Mouse (Mus musculus) embryonic fibroblast, embryonic 13.5 days (primary cell): ENCODE data around the gene Aldob. TPM values are rescaled to one million over a fixed set of nuclear protein-coding genes. Genes with fewer than 3 reads are reported as not detected.

ENCODE experiments used
- H3K27ac ChIP-seq: 2 replicates; pipeline ENCODE4 v1.5.1; 2012; ENCODE audit warnings: low read length, control low read depth, inconsistent platforms; ENCODE audit not compliant: insufficient read depth
- H3K4me1 ChIP-seq: 2 replicates; pipeline ENCODE4 v1.6.1; 2011; ENCODE audit warnings: low read length; ENCODE audit not compliant: control insufficient read depth, insufficient read depth
- H3K4me3 ChIP-seq: 2 replicates; pipeline ENCODE4 v1.5.1; 2011; ENCODE audit warnings: mild to moderate bottlenecking, control low read depth, low read length; ENCODE audit not compliant: insufficient read depth
- CTCF ChIP-seq: IDR thresholded peaks from 2 replicates; pipeline ENCODE4 v1.5.1; 2011; ENCODE audit warnings: mild to moderate bottlenecking, control low read depth, low read length, moderate library complexity, borderline replicate concordance; ENCODE audit not compliant: insufficient read depth
- POLR2A ChIP-seq: IDR thresholded peaks from 2 replicates; pipeline ENCODE4 v1.6.1; 2011; ENCODE audit warnings: low read depth, mild to moderate bottlenecking, control low read depth, low read length, moderate library complexity
- polyA plus RNA-seq: library from polyadenylated mRNA; stranded (reverse); fragments of >200 nt; gene quantifications from 2 replicates; pipeline ENCODE4 v1.2.4, GENCODE M21; 2011; ENCODE audit warnings: low read depth; ENCODE audit not compliant: missing spikeins, insufficient read length

The Aldob gene
- polyA plus RNA-seq, 1 experiment: not detected

DNA sequence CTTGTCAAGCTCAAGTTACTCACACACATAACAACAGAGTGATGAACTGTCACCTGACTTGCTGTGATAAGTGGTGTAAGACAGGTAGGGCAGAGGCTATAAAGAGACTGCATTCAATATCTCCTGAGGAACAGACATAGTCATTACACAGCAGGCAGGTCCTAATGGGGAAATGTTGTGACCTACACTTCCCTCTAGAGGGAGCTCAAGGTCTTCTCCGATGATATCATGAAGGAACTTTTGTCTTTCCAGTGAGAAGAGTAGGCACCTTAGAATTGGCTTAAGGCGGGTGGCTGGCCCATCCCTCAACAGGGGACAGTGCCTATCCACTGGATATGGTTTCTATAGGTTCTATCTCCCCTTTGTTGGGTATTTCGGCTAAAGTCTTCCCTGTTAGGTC, 18.3 kb upstream of the Aldob start:
- H3K27ac ChIP-seq: no peak overlapping the region
- no peak overlapping the region for H3K4me3 ChIP-seq
- TF ChIP-seq CTCF (no peak), POLR2A (no peak)
- H3K4me1 ChIP-seq: no peaks in the 10 kb centered on the region

DNA sequence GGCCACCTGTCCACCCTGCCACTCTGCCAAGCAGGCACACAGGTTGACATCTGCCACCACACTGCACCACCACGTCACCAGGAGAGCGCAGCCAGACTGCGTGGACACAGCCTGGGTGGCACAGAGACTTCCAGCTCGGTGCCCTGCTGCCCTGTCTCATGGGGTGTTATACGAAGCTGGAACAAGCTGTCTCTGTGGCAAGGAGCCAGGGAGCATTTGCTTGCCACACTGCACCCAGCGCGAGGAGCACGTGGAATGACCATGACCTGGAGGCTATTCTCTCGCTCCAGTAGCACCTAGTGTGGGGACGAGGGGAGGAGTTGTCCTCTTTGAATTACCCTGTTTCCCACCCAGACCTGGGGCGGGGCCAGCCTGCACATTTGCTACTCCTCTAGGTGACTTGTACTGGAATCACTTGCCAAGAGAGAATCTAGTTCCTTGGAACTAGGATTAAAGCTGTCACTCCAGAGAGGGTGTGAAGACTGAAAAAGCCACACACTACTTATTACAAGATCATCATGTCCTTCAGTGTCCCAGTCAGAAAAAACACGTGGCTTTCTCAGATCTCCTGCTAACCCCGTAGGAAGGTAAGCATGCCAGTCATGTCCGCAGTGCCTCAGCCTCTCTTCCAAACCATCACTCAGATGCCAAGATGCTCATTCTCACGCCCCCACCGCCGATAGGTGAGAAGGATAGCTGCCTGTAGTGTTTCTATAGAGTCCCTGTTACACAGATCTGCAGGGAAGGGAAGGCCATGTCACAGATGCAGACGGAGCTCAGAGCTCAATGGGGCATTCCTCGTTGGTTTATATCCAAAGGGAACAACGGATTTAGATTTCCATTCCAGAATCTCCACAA, 10.8 kb upstream of the Aldob start:
- H3K4me1 ChIP-seq: no peaks in the 10 kb centered on the region
- H3K4me3 ChIP-seq: no peak overlapping the region
- TF ChIP-seq POLR2A: no peak
- no peak for TF ChIP-seq CTCF
- H3K27ac ChIP-seq: no peak overlapping the region

DNA sequence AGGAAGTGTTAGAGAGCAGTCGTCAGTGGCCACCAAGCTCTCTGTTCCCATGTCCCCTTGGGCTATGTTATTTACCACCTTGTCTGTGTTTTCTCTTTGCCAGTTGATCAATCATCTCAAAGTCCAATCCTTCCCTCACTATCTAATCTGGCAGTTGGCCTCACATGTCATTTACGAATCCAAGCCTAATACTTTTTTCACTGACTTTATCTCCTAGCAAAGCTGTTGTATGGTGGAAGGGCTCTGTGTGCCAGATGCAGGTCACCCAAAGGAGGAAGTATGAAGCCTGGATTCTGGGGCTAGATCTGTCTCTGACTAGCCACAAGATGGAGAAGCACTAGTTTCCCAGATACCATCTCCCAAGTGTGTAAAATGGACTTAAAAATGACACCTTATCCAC, 8.8 kb upstream of the Aldob start:
- Histone ChIP-seq H3K4me1 (no peaks in the 10 kb centered on the region), H3K4me3 (no peak overlapping the region), H3K27ac (no peak overlapping the region)
- TF ChIP-seq CTCF: no peak
- TF ChIP-seq POLR2A: no peak

DNA sequence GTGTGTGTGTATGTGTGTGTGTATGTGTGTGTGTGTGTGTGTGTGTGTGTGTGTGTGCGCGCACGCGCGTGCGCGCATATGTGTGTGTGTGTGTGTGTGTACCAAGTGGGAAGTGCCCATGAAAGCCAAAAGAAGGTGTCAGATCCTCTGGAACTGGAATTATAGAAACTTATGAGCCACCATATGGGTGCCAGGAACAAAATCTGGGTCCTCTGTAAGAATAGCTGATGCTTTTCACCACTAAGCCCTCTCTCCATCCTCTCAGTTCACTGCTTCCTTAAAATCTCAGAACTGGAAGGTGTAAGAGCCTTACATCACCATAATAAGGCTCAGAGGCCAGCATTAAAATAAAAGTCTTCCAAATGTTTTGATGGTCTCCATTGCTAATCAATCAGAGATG, 8.0 kb upstream of the Aldob start:
- no peak overlapping the region for H3K4me3 ChIP-seq
- no peaks in the 10 kb centered on the region for H3K4me1 ChIP-seq
- TF ChIP-seq POLR2A: no peak
- no peak for TF ChIP-seq CTCF
- no peak overlapping the region for H3K27ac ChIP-seq

DNA sequence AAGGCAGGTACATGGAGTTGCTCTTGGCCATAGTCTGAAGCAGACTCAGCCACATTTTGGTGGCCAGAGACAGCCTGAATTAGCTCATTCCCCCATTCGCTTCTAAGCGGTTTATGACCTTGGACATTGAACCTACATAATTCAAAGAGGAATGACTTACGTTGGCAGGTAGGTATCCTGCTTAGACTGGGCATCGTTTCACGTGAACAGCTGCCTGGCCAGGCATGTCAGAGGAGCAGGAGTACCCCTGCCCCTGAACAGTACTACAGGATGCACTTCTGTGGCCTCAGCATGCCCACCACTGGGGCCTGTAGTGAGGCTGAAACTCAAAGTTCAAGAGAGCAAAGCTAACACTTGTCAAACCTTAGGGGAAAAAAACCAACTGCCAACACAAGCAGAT, 4.0 kb upstream of the Aldob start:
- Histone ChIP-seq H3K4me1 (no peaks in the 10 kb centered on the region), H3K4me3 (no peak overlapping the region), H3K27ac (no peak overlapping the region)
- TF ChIP-seq CTCF (no peak), POLR2A (no peak)

DNA sequence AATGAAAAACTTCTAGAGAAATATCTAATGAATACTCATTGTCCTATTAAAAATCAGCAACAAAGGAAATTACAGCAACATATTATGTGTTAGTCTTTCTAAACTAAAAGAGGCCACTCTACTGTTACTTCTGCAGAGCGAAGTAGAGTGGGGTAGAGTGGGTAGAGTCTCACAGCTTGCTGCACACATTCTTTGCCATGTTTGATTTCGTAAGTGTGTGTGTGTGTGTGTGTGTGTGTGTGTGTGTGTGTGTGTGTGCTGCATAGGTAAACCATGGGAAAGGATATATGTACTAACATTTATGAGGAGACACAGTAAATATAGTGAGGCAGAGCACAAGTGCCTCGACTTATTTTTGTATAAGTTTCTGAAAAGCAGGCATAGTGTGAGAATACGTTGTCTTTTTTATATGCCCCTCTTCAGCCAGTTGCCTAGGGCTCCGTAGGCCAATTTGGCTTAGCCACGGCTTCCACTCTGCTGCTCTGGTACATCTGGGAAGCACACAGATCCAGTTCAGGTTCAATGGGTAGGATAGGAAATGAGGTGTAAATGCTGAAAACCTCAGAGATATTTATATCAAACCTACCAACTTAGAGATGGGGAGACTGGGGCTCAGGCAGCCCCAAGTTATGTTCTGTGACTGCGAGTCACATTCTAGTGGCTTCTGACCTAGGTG, 1.7 kb downstream of the Aldob start:
- Histone ChIP-seq H3K27ac (no peak overlapping the region), H3K4me3 (no peak overlapping the region)
- TF ChIP-seq POLR2A: no peak
- no peak for TF ChIP-seq CTCF

DNA sequence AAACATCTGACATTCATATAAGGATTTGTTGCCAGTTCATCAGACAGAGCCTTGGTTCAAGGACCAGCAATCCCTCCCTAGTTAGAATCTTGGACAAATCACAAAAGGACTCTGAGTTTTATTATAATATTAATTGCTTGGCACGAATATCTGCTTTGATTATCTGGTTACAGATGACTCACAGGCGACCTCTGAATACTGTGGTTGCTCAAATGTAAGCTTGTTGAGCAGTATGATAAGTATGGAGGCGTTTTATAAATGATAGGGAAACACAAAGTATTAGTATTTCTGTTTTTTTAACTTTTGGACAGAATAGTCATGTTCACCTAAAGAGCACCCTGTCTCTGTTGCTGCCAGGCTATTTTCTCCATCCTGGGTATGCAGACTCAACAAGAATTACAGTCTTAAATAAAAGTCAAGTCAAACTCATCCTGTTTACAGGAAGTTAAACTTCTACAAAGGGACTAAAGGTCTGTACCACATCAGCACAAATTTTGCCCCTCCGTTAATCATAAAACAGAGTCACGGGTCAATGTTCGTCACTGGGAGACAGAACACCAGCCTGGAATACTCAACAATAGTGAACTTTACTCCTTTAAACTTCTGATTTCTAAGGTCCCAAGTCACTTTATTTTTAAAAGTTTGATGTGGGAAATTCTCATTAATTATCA, 2.3 kb downstream of the Aldob start:
- H3K4me1 ChIP-seq: no peaks in the 10 kb centered on the region
- no peak overlapping the region for H3K4me3 ChIP-seq
- TF ChIP-seq POLR2A: no peak
- TF ChIP-seq CTCF: no peak
- H3K27ac ChIP-seq: no peak overlapping the region

More for the DNA sequence above, 1.7 kb downstream of the Aldob start:
- no peaks in the 10 kb centered on the region for H3K4me1 ChIP-seq

DNA sequence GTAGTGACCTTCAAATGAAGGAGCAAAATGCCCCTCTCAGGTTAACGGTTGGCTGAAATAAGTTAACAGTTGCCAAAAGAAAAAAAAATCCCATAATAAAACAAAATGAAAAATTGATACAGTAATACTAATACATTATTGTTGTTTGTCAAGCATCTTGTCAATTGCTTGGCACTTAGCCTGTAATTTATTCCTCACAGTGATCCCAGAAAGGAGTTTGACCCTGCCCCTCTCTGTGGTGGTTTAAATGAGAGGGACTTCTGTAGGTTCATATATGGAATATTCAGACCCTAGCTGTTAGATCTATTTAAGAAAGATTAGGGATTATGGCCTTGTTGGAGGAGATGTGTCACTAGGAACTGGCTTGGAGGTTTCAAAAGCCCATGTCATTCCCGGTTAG, 3.3 kb downstream of the Aldob start:
- H3K27ac ChIP-seq: no peak overlapping the region

DNA sequence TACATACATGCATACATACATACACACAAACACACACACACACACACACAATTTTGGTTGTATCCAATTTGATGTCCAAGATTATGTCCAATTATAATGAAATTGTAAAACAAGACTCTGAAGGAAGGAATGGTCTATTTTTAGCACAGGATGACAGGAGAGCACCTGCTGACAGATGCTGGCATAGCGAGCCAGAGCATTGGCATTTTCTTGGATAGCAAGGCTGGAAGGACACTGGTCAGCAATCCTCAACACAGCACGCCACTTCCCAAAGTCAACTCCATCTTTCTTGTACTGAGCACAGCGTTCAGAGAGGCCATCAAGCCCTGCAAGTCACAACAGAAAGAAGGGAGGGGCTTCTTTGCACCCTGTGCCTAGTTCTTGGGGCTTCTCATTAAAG, 8.4 kb downstream of the Aldob start:
- Histone ChIP-seq H3K4me3 (no peak overlapping the region), H3K27ac (no peak overlapping the region), H3K4me1 (no peaks in the 10 kb centered on the region)
- no peak for TF ChIP-seq POLR2A
- TF ChIP-seq CTCF: no peak

More for the DNA sequence above, 3.3 kb downstream of the Aldob start:
- H3K4me1 ChIP-seq: no peaks in the 10 kb centered on the region
- TF ChIP-seq POLR2A (no peak), CTCF (no peak)
- H3K4me3 ChIP-seq: no peak overlapping the region
